Mouse (Mus musculus) cerebellum, adult 18-20 months (tissue): ENCODE measurements around the gene Vmn2r82.
"Not testable (repeated sequence)": the region's sequence is repeated elsewhere in the genome, so short reads cannot be mapped to it uniquely, and the experiment has no call there.

ENCODE experiments used
- DNase-seq, 2 experiments: peaks; one replicate each; pipeline ENCODE4 v3.0.0; 2021

The Vmn2r82 gene

GRCm38 (mm10) chr10:79356220-79356619 is at the start of gene Vmn2r82:
TSS of gene Vmn2r82 (plus strand) at chr10:79356520.
- not testable (repeated sequence) for DNase-seq

GRCm38 (mm10) chr10:79322033-79322736 is 34.1 kb upstream of the Vmn2r82 start:
- not testable (repeated sequence) for DNase-seq

GRCm38 (mm10) chr10:79322737-79323086 is 33.6 kb upstream of the Vmn2r82 start:
- DNase-seq: no peak

GRCm38 (mm10) chr10:79399946-79400700 is 43.8 kb downstream of the Vmn2r82 start:
- DNase-seq: not testable (repeated sequence)

- no peak for DNase-seq
Observed at GRCm38 (mm10) chr10:79417142-79417771, 60.9 kb downstream of the Vmn2r82 start.

GRCm38 (mm10) chr10:79417772-79418170 is 61.5 kb downstream of the Vmn2r82 start:
- not testable (repeated sequence) for DNase-seq

- DNase-seq: not testable (repeated sequence)
Observed at GRCm38 (mm10) chr10:79435141-79435820, 79.0 kb downstream of the Vmn2r82 start.
